Mouse (Mus musculus) heart, adult 2 months (tissue): Measurements from ENCODE around the gene Ankrd26. TPM values are rescaled to one million over a fixed set of nuclear protein-coding genes. Genes with fewer than 3 reads are reported as not detected.

Source experiments
- DNase-seq, 2 experiments: peaks; one replicate each; pipeline ENCODE4 v3.0.0; 2021
- H3K27ac ChIP-seq: fragments of 200-600 bp; 2 replicates; pipeline ENCODE4 v1.8.1; 2022
- H3K27me3 ChIP-seq: fragments of 200-500 bp; 2 replicates; pipeline ENCODE4 v1.6.1; 2012; ENCODE audit warnings: mild to moderate bottlenecking, low read length, inconsistent platforms, mixed read lengths; ENCODE audit not compliant: control insufficient read depth, insufficient read depth
- H3K36me3 ChIP-seq: fragments of 200-500 bp; 2 replicates; pipeline ENCODE4 v1.6.1; 2012; ENCODE audit warnings: low read length, inconsistent platforms; ENCODE audit not compliant: control insufficient read depth, insufficient read depth
- H3K4me1 ChIP-seq: fragments of 200-500 bp; 2 replicates; pipeline ENCODE4 v1.6.1; 2011; ENCODE audit warnings: low read length; ENCODE audit not compliant: control insufficient read depth, insufficient read depth
- H3K4me3 ChIP-seq: fragments of 200-600 bp; 2 replicates; pipeline ENCODE4 v1.8.1; 2022
- H3K79me2 ChIP-seq: fragments of 200-500 bp; replicated peaks from 2 replicates; pipeline ENCODE4 v1.6.1; 2012; ENCODE audit warnings: mild to moderate bottlenecking, inconsistent platforms, low read length, moderate library complexity, mixed read lengths; ENCODE audit not compliant: control insufficient read depth, insufficient read depth
- H3K9ac ChIP-seq: fragments of 200-500 bp; 2 replicates; pipeline ENCODE4 v1.6.1; 2012; ENCODE audit warnings: low read depth, mild to moderate bottlenecking, control low read depth, inconsistent platforms, low read length, mixed read lengths
- CTCF ChIP-seq: fragments of 200-600 bp; IDR thresholded peaks from 2 replicates; pipeline ENCODE4 v1.8.1; 2022; ENCODE audit warnings: antibody characterized with exemption, mild to moderate bottlenecking, moderate library complexity
- EP300 ChIP-seq: fragments of 200-500 bp; IDR thresholded peaks from 2 replicates; pipeline ENCODE4 v1.6.1; 2011; ENCODE audit warnings: low read depth, low read length, control low read depth; ENCODE audit not compliant: insufficient read depth
- POLR2A ChIP-seq: fragments of 200-500 bp; IDR thresholded peaks from 2 replicates; pipeline ENCODE4 v1.6.1; 2011; ENCODE audit warnings: mild to moderate bottlenecking, low read depth, low read length, control low read depth; ENCODE audit not compliant: insufficient read depth
- WGBS: fragments of 180-500 bp; shearing (Covaris S2); methylation state at CpG from one replicate; pipeline ENCODE4 v1.1.7; 2018; 5-methylcytosine and 5-hydroxymethylcytosine counted together
- intact Hi-C: fragments of 180-260 bp; cut with DNase I; formaldehyde crosslinking; loops from one replicate; pipeline ENCODE4 v1.15.1; 2025
- polyA plus RNA-seq: library from polyadenylated mRNA; depleted of rRNA; stranded (reverse); fragments of >200 nt; gene quantifications from 2 replicates; pipeline ENCODE4 v1.2.3, GENCODE M21; 2012
- total RNA-seq, 2 experiments: library from RNA; stranded (reverse); gene quantifications; 2 replicates each; pipeline ENCODE4 v1.2.3; 2021

Ankrd26 gene
- total and polyA plus RNA-seq, 3 experiments: 0.49 to 2.2 (median 1.7) TPM

DNA sequence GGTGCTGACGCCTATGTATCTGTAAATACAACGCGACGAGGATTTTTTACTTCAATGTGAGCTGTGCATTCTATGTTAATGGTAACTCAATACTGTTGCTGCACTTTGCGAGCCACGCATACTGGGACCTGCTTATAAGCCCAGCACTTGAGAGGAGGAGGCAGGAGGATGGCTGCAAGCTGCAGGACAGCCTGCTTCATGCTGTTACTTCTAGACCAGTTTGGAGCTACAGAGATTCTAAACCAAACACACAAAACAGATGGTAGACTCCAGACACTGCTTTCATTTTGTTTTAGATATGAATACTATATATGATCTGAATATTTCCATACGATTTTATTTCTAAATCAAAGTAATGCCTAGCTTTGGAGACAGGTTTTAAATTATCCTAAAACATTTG lies 41.4 kb downstream of the Ankrd26 start:
- H3K36me3 ChIP-seq: no peaks in the 10 kb centered on the region
- DNase-seq: no peak
- no peak overlapping the region for H3K4me3 ChIP-seq
- no peak overlapping the region for H3K27ac ChIP-seq
- TF ChIP-seq POLR2A: no peak
- TF ChIP-seq CTCF: no peak
- TF ChIP-seq EP300: no peak
- H3K79me2 ChIP-seq: no peaks in the 10 kb centered on the region
- 92% methylated on average over 7 of the region's 7 CpGs for WGBS
- H3K4me1 ChIP-seq: no peaks in the 10 kb centered on the region
- H3K27me3 ChIP-seq: no peaks in the 10 kb centered on the region
- no peak overlapping the region for H3K9ac ChIP-seq
- intact Hi-C loops: no loop called here

DNA sequence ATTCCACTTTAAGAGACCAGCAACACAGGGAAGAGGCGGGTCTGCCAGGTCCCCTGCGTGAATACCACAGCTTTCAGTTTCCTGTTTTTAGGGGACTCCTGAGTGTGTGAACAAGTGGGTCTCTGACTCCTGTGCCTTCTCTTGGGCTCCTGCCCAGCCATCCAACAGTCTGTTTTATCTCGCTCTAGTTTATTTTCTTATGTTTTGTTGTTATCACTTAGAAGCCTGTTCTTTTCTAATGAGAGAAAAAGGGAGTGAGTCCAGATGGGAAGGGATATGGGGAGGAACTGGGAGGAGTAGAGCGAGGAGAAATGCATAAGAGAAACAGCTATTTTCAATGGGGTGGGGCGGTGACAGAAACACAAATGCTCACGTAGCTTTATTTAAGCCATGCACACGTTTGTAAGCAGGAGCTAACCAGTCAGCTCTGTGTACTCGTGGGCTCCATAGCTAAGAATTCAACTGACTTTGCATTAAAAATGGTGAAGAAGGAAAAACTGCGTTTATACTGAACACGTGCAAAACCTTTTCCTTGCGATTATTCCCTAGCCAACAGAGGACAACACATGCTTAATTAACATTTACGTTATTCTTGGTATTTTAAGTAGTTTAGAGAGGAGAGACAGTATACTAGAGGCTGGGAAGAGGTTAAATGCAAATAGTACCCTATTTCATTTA lies 48.6 kb downstream of the Ankrd26 start:
- H3K36me3 ChIP-seq: no peaks in the 10 kb centered on the region
- no peak overlapping the region for H3K9ac ChIP-seq
- H3K27ac ChIP-seq: no peak overlapping the region
- no peaks in the 10 kb centered on the region for H3K79me2 ChIP-seq
- no peaks in the 10 kb centered on the region for H3K27me3 ChIP-seq
- H3K4me3 ChIP-seq: no peak overlapping the region
- intact Hi-C loops: no loop called here
- 89% methylated on average over 12 of the region's 12 CpGs for WGBS
- H3K4me1 ChIP-seq: no peaks in the 10 kb centered on the region
- TF ChIP-seq CTCF: no peak
- no peak for TF ChIP-seq EP300
- no peak for TF ChIP-seq POLR2A
- DNase-seq: no peak

DNA sequence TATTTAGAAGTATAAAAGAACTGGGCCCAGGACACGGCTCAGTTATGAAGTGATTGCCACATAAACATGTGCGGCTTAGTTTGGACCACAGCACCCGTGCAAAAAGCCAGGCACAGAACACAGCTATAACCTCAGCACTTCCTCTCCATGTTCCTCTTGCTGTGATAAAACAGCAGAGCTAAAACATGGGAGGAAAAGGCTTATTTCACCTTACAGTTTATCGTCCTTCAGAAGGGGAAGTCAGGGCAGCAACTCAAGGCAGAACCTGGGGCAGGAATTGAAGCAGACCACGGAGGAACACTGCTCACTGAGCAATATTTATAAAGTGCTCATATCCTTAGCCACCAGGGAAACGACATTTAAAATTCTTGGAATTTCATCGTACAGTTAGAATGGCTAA lies 63.0 kb downstream of the Ankrd26 start:
- H3K9ac ChIP-seq: no peak overlapping the region
- no peak overlapping the region for H3K4me3 ChIP-seq
- TF ChIP-seq POLR2A (no peak), CTCF (no peak), EP300 (no peak)
- no peaks in the 10 kb centered on the region for H3K27me3 ChIP-seq
- no peaks in the 10 kb centered on the region for H3K36me3 ChIP-seq
- no peak overlapping the region for H3K27ac ChIP-seq
- no peaks in the 10 kb centered on the region for H3K4me1 ChIP-seq
- 82% methylated on average over 7 of the region's 7 CpGs for WGBS
- intact Hi-C loops: no loop called here
- DNase-seq: no peak
- no peaks in the 10 kb centered on the region for H3K79me2 ChIP-seq

DNA sequence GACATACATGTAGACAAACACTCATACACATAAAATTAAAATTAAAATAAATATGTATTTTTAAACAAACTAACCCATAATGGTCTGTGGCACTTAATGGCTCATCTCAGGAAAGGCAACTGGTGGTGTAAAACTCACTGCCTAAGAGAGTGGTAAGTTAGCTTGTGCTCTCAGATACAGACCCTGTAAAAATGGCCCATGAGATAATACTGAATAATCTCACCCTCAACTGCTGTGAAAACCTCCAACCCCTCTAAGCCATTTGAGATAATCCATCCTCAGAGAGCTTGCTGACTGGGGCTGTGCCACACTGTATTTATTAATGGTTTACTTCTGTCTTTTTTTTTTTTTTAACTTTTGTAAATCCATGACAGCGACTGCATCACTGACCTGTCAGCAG lies 79.9 kb downstream of the Ankrd26 start:
- Histone ChIP-seq H3K79me2 (no peaks in the 10 kb centered on the region), H3K27me3 (no peaks in the 10 kb centered on the region), H3K4me3 (no peak overlapping the region), H3K4me1 (peaks cover 1% of the 10 kb centered on the region; the same call in 1 of the 2 replicates), H3K9ac (no peak overlapping the region), H3K36me3 (no peaks in the 10 kb centered on the region), H3K27ac (no peak overlapping the region)
- DNase-seq: no peak
- TF ChIP-seq EP300: no peak
- 81% methylated on average over 1 of the region's 1 CpGs for WGBS
- intact Hi-C loops: no loop called here

DNA sequence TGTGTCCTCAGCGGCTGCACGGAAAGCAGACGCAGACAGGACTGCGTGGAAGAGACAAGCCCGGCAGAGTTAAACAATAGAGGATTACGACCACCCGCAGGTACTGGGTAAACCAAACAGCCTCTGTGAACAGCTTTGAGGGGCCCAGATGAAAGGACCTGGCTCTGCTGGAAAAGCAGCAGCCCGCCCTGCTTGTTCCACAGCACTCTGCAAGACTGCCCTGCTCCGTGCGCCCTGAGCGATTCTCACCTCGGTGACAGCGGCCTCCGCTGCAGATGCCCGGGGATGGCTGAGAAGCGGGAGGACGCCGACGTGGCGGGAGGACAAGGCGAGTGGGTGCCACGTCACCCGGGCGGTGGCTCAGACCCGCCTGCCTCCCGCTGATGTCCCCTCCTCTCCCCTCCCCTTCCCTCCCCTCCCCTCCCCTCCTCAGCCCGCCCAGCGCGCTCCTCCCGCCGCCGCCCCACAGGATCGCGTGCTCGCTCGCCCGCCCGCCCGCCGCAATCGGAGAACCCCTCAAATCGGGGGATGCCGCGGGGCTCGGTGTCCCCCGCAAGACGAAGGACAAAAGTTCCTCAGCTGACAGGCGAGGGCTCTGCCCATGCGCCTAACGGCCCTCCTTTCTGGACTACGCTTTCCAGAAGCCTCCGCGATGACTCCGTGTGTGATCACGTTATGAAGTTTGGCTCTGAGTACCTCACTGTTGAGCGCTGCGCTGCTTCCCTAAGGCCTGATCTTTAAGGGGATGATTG lies 82.9 kb downstream of the Ankrd26 start, which contains the start of gene Zfp9:
Zfp9 (minus strand) TSS at position 364 of the 752 bp plus-strand sequence.
- Histone ChIP-seq H3K36me3 (no peaks in the 10 kb centered on the region), H3K4me1 (peaks cover 3% of the 10 kb centered on the region; the same call in 1 of the 2 replicates), H3K9ac (peak within 1 kb of the TSS; percentile 87), H3K79me2 (peaks cover 3% of the 10 kb centered on the region; the same call in 1 of the 2 replicates), H3K27me3 (no peaks in the 10 kb centered on the region), H3K27ac (peak within 1 kb of the TSS; percentile 69), H3K4me3 (peak within 1 kb of the TSS; percentile 78)
- intact Hi-C loops: loop anchor here (2.0 kb wide), 1 partner anchor 58 kb away; no protein-coding TSS in a partner anchor
- DNase-seq: peak; percentile 87 to 89
- TF ChIP-seq POLR2A (peak; percentile 77), CTCF (no peak), EP300 (no peak)
- 1% methylated on average over 48 of the region's 57 CpGs for WGBS
